Mouse (Mus musculus) lung, adult 18-20 months (tissue): ENCODE data around the gene Crip3.

ENCODE experiments used
- DNase-seq, 2 experiments: peaks; one replicate each; pipeline ENCODE4 v3.0.0; 2022; ENCODE audit warnings: mixed read lengths in 2 of 2

The Crip3 gene

GRCm38 (mm10) chr17:46428761-46429414, at the start of gene Crip3:
Gene Crip3, plus strand, starts transcription at chr17:46428926.
- peak in 1 of 2 experiments; percentile 37 for DNase-seq

- DNase-seq: peak; percentile 97
Observed at GRCm38 (mm10) chr17:46383294-46384060, 45.2 kb upstream of the Crip3 start, which contains the start of gene Zfp318. Gene Zfp318, plus strand, starts transcription at chr17:46383731.

GRCm38 (mm10) chr17:46384061-46384801, 44.5 kb upstream of the Crip3 start:
- DNase-seq: peak; percentile 23 to 35

GRCm38 (mm10) chr17:46388200-46388599, 40.5 kb upstream of the Crip3 start:
- DNase-seq: no peak

GRCm38 (mm10) chr17:46393012-46393411, 35.7 kb upstream of the Crip3 start:
- peak; percentile 38 to 48 for DNase-seq

GRCm38 (mm10) chr17:46394631-46395030, 34.1 kb upstream of the Crip3 start:
- no peak for DNase-seq

- DNase-seq: no peak
Observed at GRCm38 (mm10) chr17:46408478-46408877, 20.2 kb upstream of the Crip3 start.

- peak in 1 of 2 experiments; percentile 23 for DNase-seq
Observed at GRCm38 (mm10) chr17:46418628-46419027, 10.1 kb upstream of the Crip3 start.

GRCm38 (mm10) chr17:46419717-46420116, 9.0 kb upstream of the Crip3 start:
- no peak for DNase-seq

- peak in 1 of 2 experiments; percentile 8 for DNase-seq
Observed at GRCm38 (mm10) chr17:46426496-46426895, 2.2 kb upstream of the Crip3 start.

- DNase-seq: no peak
Observed at GRCm38 (mm10) chr17:46433627-46434026, 4.9 kb downstream of the Crip3 start.

GRCm38 (mm10) chr17:46436672-46437366, 8.1 kb downstream of the Crip3 start:
- DNase-seq: no peak

- no peak for DNase-seq
Observed at GRCm38 (mm10) chr17:46438298-46438873, 9.7 kb downstream of the Crip3 start, which contains the start of gene Slc22a7. Gene Slc22a7, minus strand, starts transcription at chr17:46438457.

GRCm38 (mm10) chr17:46439176-46439575, 10.4 kb downstream of the Crip3 start:
- no peak for DNase-seq

- no peak for DNase-seq
Observed at GRCm38 (mm10) chr17:46444839-46445579, 16.3 kb downstream of the Crip3 start.

GRCm38 (mm10) chr17:46446264-46446663, 17.5 kb downstream of the Crip3 start:
- no peak for DNase-seq

GRCm38 (mm10) chr17:46452683-46453082, 24.0 kb downstream of the Crip3 start:
- no peak for DNase-seq

GRCm38 (mm10) chr17:46453302-46453948, 24.7 kb downstream of the Crip3 start:
- no peak for DNase-seq

- no peak for DNase-seq
Observed at GRCm38 (mm10) chr17:46453970-46454411, 25.3 kb downstream of the Crip3 start.

GRCm38 (mm10) chr17:46454539-46454938, 25.8 kb downstream of the Crip3 start:
- DNase-seq: no peak
